Mouse (Mus musculus) liver, embryonic 14.5 days (tissue): ENCODE measurements around the gene Syvn1. TPM values are rescaled to one million over a fixed set of nuclear protein-coding genes. Genes with fewer than 3 reads are reported as not detected.

ENCODE experiments used
- ATAC-seq: fragments of 200-750 bp; cut with Nextera tagmentation; 2 replicates; pipeline ENCODE4 v1.8.0; 2017; ENCODE audit warnings: moderate number of reproducible peaks, mild to moderate bottlenecking, moderate library complexity; ENCODE audit not compliant: insufficient read depth
- DNase-seq, 3 experiments: peaks; one replicate each; pipeline ENCODE4 v3.0.0-alpha.2; 2012 to 2013; ENCODE audit warnings: low read depth in 3 of 3, low spot score in 3 of 3
- H3K27ac ChIP-seq: fragments of 300-500 bp; sonication (generic); 2 replicates; pipeline ENCODE4 v1.5.1; 2014; ENCODE audit warnings: moderate library complexity, mild to moderate bottlenecking, control low read depth, inconsistent platforms
- H3K27me3 ChIP-seq: fragments of 300-500 bp; sonication (generic); 2 replicates; pipeline ENCODE4 v1.6.1; 2014; ENCODE audit warnings: mild to moderate bottlenecking, low read length, moderate library complexity; ENCODE audit not compliant: control insufficient read depth, insufficient read depth
- H3K36me3 ChIP-seq: fragments of 300-500 bp; sonication (generic); replicated peaks from 2 replicates; pipeline ENCODE4 v1.6.1; 2014; ENCODE audit warnings: low read depth; ENCODE audit not compliant: control insufficient read depth, insufficient read depth
- H3K4me1 ChIP-seq, 2 experiments: fragments of 200-500 bp in 1 of 2; fragments of 300-500 bp in 1 of 2; sonication (generic) in 1 of 2; replicated peaks; 2 replicates each; pipeline ENCODE4 v1.6.1; 2012 to 2014; ENCODE audit warnings: antibody characterized with exemption in 1 of 2, inconsistent platforms in 1 of 2, low read length in 1 of 2; ENCODE audit not compliant: control insufficient read depth in 2 of 2, insufficient read depth in 2 of 2
- H3K4me2 ChIP-seq: fragments of 300-500 bp; sonication (generic); 2 replicates; pipeline ENCODE4 v1.6.1; 2014; ENCODE audit warnings: low read depth, mild to moderate bottlenecking, control low read depth, moderate library complexity
- H3K4me3 ChIP-seq, 2 experiments: fragments of 200-500 bp in 1 of 2; fragments of 300-500 bp in 1 of 2; sonication (generic) in 1 of 2; 2 replicates each; pipeline ENCODE4 v1.5.1; 2012 to 2014; ENCODE audit warnings: low read depth in 2 of 2, low read length in 2 of 2, mild to moderate bottlenecking in 2 of 2, control low read depth in 1 of 2, inconsistent platforms in 1 of 2, moderate library complexity in 1 of 2; ENCODE audit not compliant: insufficient read depth in 1 of 2
- H3K9ac ChIP-seq: fragments of 300-500 bp; sonication (generic); replicated peaks from 2 replicates; pipeline ENCODE4 v1.6.1; 2014; ENCODE audit warnings: mild to moderate bottlenecking, control low read depth, moderate library complexity
- H3K9me3 ChIP-seq: fragments of 300-500 bp; sonication (generic); 2 replicates; pipeline ENCODE4 v1.6.1; 2016; ENCODE audit warnings: low read length, mixed read lengths; ENCODE audit not compliant: control insufficient read depth
- CTCF ChIP-seq: IDR thresholded peaks from 2 replicates; pipeline ENCODE4 v1.5.1; 2016; ENCODE audit warnings: antibody characterized with exemption, low read depth, control low read depth
- EP300 ChIP-seq: IDR thresholded peaks from 2 replicates; pipeline ENCODE4 v1.6.1; 2016; ENCODE audit warnings: antibody characterized with exemption, low read depth
- WGBS: fragments of 180-500 bp; shearing (Covaris S2); extraction: QIAGEN DNeasy Blood & Tissue Kit; methylation state at CpG from one replicate; pipeline ENCODE4 v1.1.7; 2014; ENCODE audit not compliant: insufficient replicate concordance; 5-methylcytosine and 5-hydroxymethylcytosine counted together
- polyA plus RNA-seq, 2 experiments: library from polyadenylated mRNA; depleted of rRNA in 1 of 2; stranded (reverse) in 1 of 2; unstranded in 1 of 2; fragments of >200 nt; fragmentation: Nextera tagmentation in 1 of 2; extraction: Ambion mirVana in 1 of 2; gene quantifications; 2 replicates each; pipeline versions ENCODE4 v1.2.1 to v1.2.3; 2012 to 2014

The Syvn1 gene
- polyA plus RNA-seq (2012; rRNA removed) = 11.5 and 13.2 TPM in 2 replicates
- polyA plus RNA-seq (2014; fragmentation: Nextera tagmentation; extraction: Ambion mirVana) = 9.7 and 12.6 TPM in 2 replicates

DNA sequence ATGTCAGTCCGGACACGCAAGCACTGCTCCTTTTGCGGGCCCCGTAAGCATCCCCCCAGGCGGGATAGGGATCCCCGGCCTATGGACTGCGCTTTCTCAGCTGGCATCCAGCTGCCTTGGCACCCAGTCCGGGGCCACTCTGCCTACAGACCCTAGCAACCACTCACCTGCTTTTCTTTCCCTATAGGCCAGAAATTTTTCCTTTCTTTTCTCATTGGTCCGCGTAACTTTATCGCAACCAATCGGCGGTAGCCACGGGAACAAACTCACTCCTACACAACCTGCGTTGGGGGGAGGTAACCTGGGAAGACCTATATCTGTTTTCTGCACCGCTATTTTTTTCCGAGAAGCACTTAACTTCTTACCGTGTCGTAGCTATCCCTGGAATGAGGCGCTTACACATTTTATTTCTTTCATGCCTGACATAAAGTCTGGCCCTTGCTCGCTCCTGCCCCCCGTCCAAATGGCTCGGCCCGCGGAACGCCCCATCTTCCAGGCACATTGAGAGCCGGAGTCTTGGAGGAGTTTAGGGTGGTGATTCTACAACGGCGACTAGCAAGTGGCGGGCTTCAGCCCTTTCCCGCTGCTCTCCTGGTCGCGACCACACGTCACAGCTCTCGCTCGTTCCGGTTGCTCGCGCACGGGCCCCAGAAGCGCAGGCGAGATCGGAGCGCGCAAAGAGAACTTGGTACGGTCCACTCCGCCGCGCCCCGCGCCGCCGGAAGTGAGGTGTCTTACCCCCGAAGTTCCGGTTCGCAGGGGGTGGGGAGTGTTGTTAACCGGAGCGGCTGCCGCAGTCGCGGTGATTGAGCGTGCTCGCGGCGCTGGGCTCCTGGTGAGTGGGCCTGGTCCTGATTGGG, at the start of gene Syvn1:
Gene Syvn1, plus strand, starts transcription at position 283 of the 860 bp plus-strand sequence.
- TF ChIP-seq CTCF = no peak
- TF ChIP-seq EP300 = peak; percentile 33; the same call in 1 of the 2 replicates
- DNase-seq (peak; percentile 93 to 96 (median 95)), ATAC-seq (peak; percentile 92)
- Histone ChIP-seq H3K4me3 (peak within 1 kb of the TSS; percentile 90 to 91), H3K9ac (peak within 1 kb of the TSS; percentile 97), H3K27me3 (no peaks in the 10 kb centered on the region), H3K4me1 (peaks cover 15 to 21% of the 10 kb centered on the region in 2 experiments), H3K36me3 (peaks cover 34% of the 10 kb centered on the region), H3K9me3 (no peaks in the 10 kb centered on the region), H3K4me2 (peak within 1 kb of the TSS; percentile 99), H3K27ac (peak within 1 kb of the TSS; percentile 96)
- under 1% methylated on average over 65 of the region's 65 CpGs for WGBS

- H3K9me3 ChIP-seq = no peaks in the 10 kb centered on the region
- 82% methylated on average over 3 of the region's 3 CpGs for WGBS
- no peaks in the 10 kb centered on the region for H3K27me3 ChIP-seq
- H3K4me2 ChIP-seq = no peak overlapping the region
- H3K36me3 ChIP-seq = peaks cover 45% of the 10 kb centered on the region
- ATAC-seq = no peak
- TF ChIP-seq CTCF = peak; percentile 72
- no peak for TF ChIP-seq EP300
- no peak overlapping the region for H3K4me3 ChIP-seq
- DNase-seq = no peak
- H3K4me1 ChIP-seq = no peaks in the 10 kb centered on the region
- H3K9ac ChIP-seq = no peak overlapping the region
- no peak overlapping the region for H3K27ac ChIP-seq
Measured at GRCm38 (mm10) chr19:5998180-5998579, 48.2 kb upstream of the Syvn1 start.

GRCm38 (mm10) chr19:5999969-6000368, 46.4 kb upstream of the Syvn1 start:
- Histone ChIP-seq H3K36me3 (peaks cover 31% of the 10 kb centered on the region), H3K9me3 (no peaks in the 10 kb centered on the region)
- WGBS = 80% methylated on average over 5 of the region's 5 CpGs

GRCm38 (mm10) chr19:6005541-6005940, 40.8 kb upstream of the Syvn1 start:
- no peaks in the 10 kb centered on the region for H3K27me3 ChIP-seq
- H3K9ac ChIP-seq = no peak overlapping the region
- H3K4me3 ChIP-seq = no peak overlapping the region
- 81% methylated on average over 11 of the region's 11 CpGs for WGBS
- H3K4me1 ChIP-seq = no peaks in the 10 kb centered on the region
- no peak for ATAC-seq
- no peaks in the 10 kb centered on the region for H3K9me3 ChIP-seq
- no peak overlapping the region for H3K27ac ChIP-seq
- H3K36me3 ChIP-seq = peaks cover 49% of the 10 kb centered on the region
- TF ChIP-seq EP300 (no peak), CTCF (no peak)
- H3K4me2 ChIP-seq = no peak overlapping the region
- no peak for DNase-seq

More at GRCm38 (mm10) chr19:5999969-6000368, 46.4 kb upstream of the Syvn1 start:
- ATAC-seq = no peak
- no peak for TF ChIP-seq CTCF
- no peak for TF ChIP-seq EP300
- Histone ChIP-seq H3K9ac (no peak overlapping the region), H3K27ac (no peak overlapping the region), H3K4me3 (no peak overlapping the region), H3K4me2 (no peak overlapping the region), H3K4me1 (no peaks in the 10 kb centered on the region), H3K27me3 (no peaks in the 10 kb centered on the region)
- DNase-seq = no peak

- ATAC-seq = no peak
- 88% methylated on average over 13 of the region's 13 CpGs for WGBS
- TF ChIP-seq EP300 (no peak), CTCF (no peak)
Measured at GRCm38 (mm10) chr19:6007013-6007412, 39.4 kb upstream of the Syvn1 start.

More at GRCm38 (mm10) chr19:6007013-6007412, 39.4 kb upstream of the Syvn1 start:
- Histone ChIP-seq H3K36me3 (peaks cover 49% of the 10 kb centered on the region), H3K27me3 (no peaks in the 10 kb centered on the region), H3K27ac (no peak overlapping the region), H3K9me3 (no peaks in the 10 kb centered on the region), H3K4me3 (no peak overlapping the region), H3K9ac (no peak overlapping the region), H3K4me1 (no peaks in the 10 kb centered on the region), H3K4me2 (no peak overlapping the region)
- no peak for DNase-seq
